Comparison of ENCODE assay signal across 8 mouse cellular contexts in the genomic region with DNA sequence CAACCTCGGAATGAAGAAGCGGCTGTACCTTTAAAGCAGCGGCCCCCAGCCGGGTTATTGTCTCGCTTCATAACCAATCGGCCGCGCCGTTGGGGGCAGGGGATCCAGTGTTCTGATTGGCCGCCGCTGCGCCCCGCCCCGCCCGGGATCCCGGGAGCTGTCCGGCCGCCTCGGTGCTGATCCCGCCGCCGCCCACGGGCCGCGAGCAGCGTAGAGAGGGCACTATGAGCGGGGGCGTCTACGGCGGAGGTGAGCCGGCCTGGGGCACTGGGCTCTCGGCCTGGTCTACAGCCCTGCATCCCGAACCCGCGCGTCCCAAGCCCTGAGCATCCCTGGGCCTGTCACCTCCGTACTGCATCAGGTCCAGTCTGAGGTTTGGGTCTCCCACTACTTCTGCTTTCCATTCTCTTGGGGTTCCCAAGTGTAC. TPM values are rescaled to one million over a fixed set of nuclear protein-coding genes. Genes with fewer than 3 reads are reported as not detected.
A peak's percentile ranks its signal among the peaks of the same experiment; 100 is the strongest.
DNase-seq lines count a peak whose midpoint lies in the region; ATAC-seq and TF ChIP-seq lines count a peak whose summit lies in the region.

A gene (plus strand): TSS at position 107 of the 427 bp plus-strand sequence.

- 2% methylated on average over 37 of the region's 37 CpGs for WGBS in heart, postnatal 0 days
- 1% methylated on average over 37 of the region's 37 CpGs for WGBS in liver, embryonic 16.5 days (ENCODE audit: insufficient replicate concordance)
- WGBS in neural tube, embryonic 12.5 days, result 2% methylated on average over 37 of the region's 37 CpGs

- H3K9me3 ChIP-seq in ES-Bruce4 (replicated peaks; ENCODE audit: control insufficient read depth, insufficient read depth, low read length, poor library complexity, severe bottlenecking), result no peaks in the 10 kb centered on the region
- H3K9me3 ChIP-seq in heart, postnatal 0 days (replicated peaks; ENCODE audit: control insufficient read depth, low read length), result no peaks in the 10 kb centered on the region
- H3K9me3 ChIP-seq in liver, embryonic 16.5 days (replicated peaks; ENCODE audit: control insufficient read depth, low read length), result no peaks in the 10 kb centered on the region
- no peaks in the 10 kb centered on the region for H3K9me3 ChIP-seq in neural tube, embryonic 12.5 days

- no peak within 1 kb of the TSS for H3K9ac ChIP-seq in ES-Bruce4 (ENCODE audit: low read depth, poor library complexity, severe bottlenecking)
- no peak within 1 kb of the TSS for H3K9ac ChIP-seq in heart, postnatal 0 days (replicated peaks; ENCODE audit: low read depth, low read length)
- H3K9ac ChIP-seq in liver, embryonic 16.5 days (ENCODE audit: low read depth, low read length), result no peak within 1 kb of the TSS
- H3K9ac ChIP-seq in neural tube, embryonic 12.5 days, result peak within 1 kb of the TSS; percentile 59

- peak; percentile 50 for ATAC-seq in erythroblast, adult 5-6 weeks (replicated peaks; ENCODE audit: low FRiP score, poor library complexity, severe bottlenecking)
- ATAC-seq in heart, postnatal 0 days (ENCODE audit: insufficient read depth, low read depth), result peak; percentile 67
- ATAC-seq in liver, embryonic 16.5 days (ENCODE audit: low read depth), result peak; percentile 66
- peak; percentile 93 for ATAC-seq in neural tube, embryonic 12.5 days (ENCODE audit: low FRiP score, low read depth)

- no peak for TF ChIP-seq CTCF in ES-Bruce4 (IDR thresholded peaks at IDR 0.05; ENCODE audit: low read depth, low read length)
- no peak for TF ChIP-seq CTCF in brain, embryonic 14.5 days (IDR thresholded peaks at IDR 0.05; ENCODE audit: borderline replicate concordance, extremely low read depth, insufficient read depth, insufficient read length)
- TF ChIP-seq CTCF in heart, postnatal 0 days (IDR thresholded peaks at IDR 0.05; ENCODE audit: low read depth), result no peak

- TF ChIP-seq EP300 in ES-Bruce4 (IDR thresholded peaks at IDR 0.05; ENCODE audit: insufficient read depth, low read depth, low read length), result no peak
- TF ChIP-seq EP300 in heart, postnatal 0 days (IDR thresholded peaks at IDR 0.05; ENCODE audit: low read depth), result no peak

- TF ChIP-seq POLR2A in ES-Bruce4 (IDR thresholded peaks at IDR 0.05; ENCODE audit: insufficient read depth, low read length), result no peak
- TF ChIP-seq POLR2A in brain, embryonic 14.5 days (IDR thresholded peaks at IDR 0.05; ENCODE audit: borderline replicate concordance, extremely low read depth, insufficient read depth, insufficient read length, poor library complexity, severe bottlenecking), result peak; percentile 64; the same call in 1 of the 2 replicates

- DNase-seq in brain, embryonic 14.5 days (ENCODE audit: low read depth), result peak; percentile 95
- no peak for DNase-seq in heart, postnatal 0 days (ENCODE audit: low spot score)
- peak; percentile 89 to 90 for DNase-seq in kidney, postnatal 4 days
- DNase-seq in thymus, postnatal 0 days (ENCODE audit: low spot score), result peak; percentile 63

- 0 out of 2 replicates have a peak within 1 kb of the TSS, but pooled peaks have one; percentile 14 for H3K4me2 ChIP-seq in heart, postnatal 0 days (ENCODE audit: low read depth, low read length)
- peak within 1 kb of the TSS; percentile 30 for H3K4me2 ChIP-seq in liver, embryonic 16.5 days (ENCODE audit: low read depth, low read length)
- peak within 1 kb of the TSS; percentile 60 for H3K4me2 ChIP-seq in neural tube, embryonic 12.5 days (replicated peaks)

- no peaks in the 10 kb centered on the region for H3K27me3 ChIP-seq in ES-Bruce4 (ENCODE audit: control insufficient read depth, insufficient read depth, low read length, poor library complexity, severe bottlenecking)
- peaks cover 25% of the 10 kb centered on the region for H3K27me3 ChIP-seq in heart, postnatal 0 days (ENCODE audit: control insufficient read depth, insufficient read depth, low read length)
- peaks cover 11% of the 10 kb centered on the region for H3K27me3 ChIP-seq in liver, embryonic 16.5 days (ENCODE audit: control insufficient read depth, insufficient read depth, low read depth, low read length)
- H3K27me3 ChIP-seq in neural tube, embryonic 12.5 days (replicated peaks), result 0 out of 2 replicates have a peak, but pooled peaks cover 4% of the 10 kb centered on the region

- no peak within 1 kb of the TSS for H3K27ac ChIP-seq in ES-Bruce4 (ENCODE audit: insufficient read depth, low read length)
- H3K27ac ChIP-seq in heart, postnatal 0 days (ENCODE audit: low read depth), result no peak within 1 kb of the TSS
- H3K27ac ChIP-seq in liver, embryonic 16.5 days (ENCODE audit: low read length), result no peak within 1 kb of the TSS
- H3K27ac ChIP-seq in neural tube, embryonic 12.5 days, result peak within 1 kb of the TSS; percentile 32; the same call in 1 of the 2 replicates

- H3K4me3 ChIP-seq in ES-Bruce4 (ENCODE audit: low read depth, low read length), result peak within 1 kb of the TSS; percentile 53
- 0 out of 2 replicates have a peak within 1 kb of the TSS, but pooled peaks have one; percentile 11 for H3K4me3 ChIP-seq in heart, postnatal 0 days (ENCODE audit: low read depth, low read length)
- H3K4me3 ChIP-seq in liver, embryonic 16.5 days (ENCODE audit: low read depth, low read length), result no peak within 1 kb of the TSS
- peak within 1 kb of the TSS; percentile 52 for H3K4me3 ChIP-seq in neural tube, embryonic 12.5 days

- no peaks in the 10 kb centered on the region for H3K4me1 ChIP-seq in ES-Bruce4 (ENCODE audit: control insufficient read depth, insufficient read depth, low read length)
- no peaks in the 10 kb centered on the region for H3K4me1 ChIP-seq in heart, postnatal 0 days (ENCODE audit: control insufficient read depth, insufficient read depth)
- H3K4me1 ChIP-seq in liver, embryonic 16.5 days (ENCODE audit: control insufficient read depth, low read depth, low read length), result peaks cover 2% of the 10 kb centered on the region; the same call in 1 of the 2 replicates
- peaks cover 6% of the 10 kb centered on the region; the same call in 1 of the 2 replicates for H3K4me1 ChIP-seq in neural tube, embryonic 12.5 days

- H3K36me3 ChIP-seq in ES-Bruce4 (ENCODE audit: control insufficient read depth, insufficient read depth, low read length, poor library complexity, severe bottlenecking), result no peaks in the 10 kb centered on the region
- H3K36me3 ChIP-seq in heart, postnatal 0 days (replicated peaks; ENCODE audit: control insufficient read depth, insufficient read depth, low read length), result no peaks in the 10 kb centered on the region
- H3K36me3 ChIP-seq in liver, embryonic 16.5 days (ENCODE audit: control insufficient read depth, insufficient read depth), result no peaks in the 10 kb centered on the region
- no peaks in the 10 kb centered on the region for H3K36me3 ChIP-seq in neural tube, embryonic 12.5 days

RNA-seq across cellular contexts. Expression of the gene that starts here (rescaled TPM):
- not detected in 2 replicates for polyA plus RNA-seq in ES-Bruce4 (2011; ENCODE audit: insufficient read depth, insufficient read length, low read depth, missing spikeins)
- polyA plus RNA-seq in brain, embryonic 14.5 days (2012; rRNA removed), result 298 and 316 TPM in 2 replicates
- not detected in 2 replicates for total RNA-seq in erythroblast, adult 5-6 weeks (2015; ENCODE audit: low replicate concordance)
- not detected in 2 replicates for total RNA-seq in erythroblast, adult 5-6 weeks (2017; ENCODE audit: low replicate concordance)
- not detected in 2 replicates for total RNA-seq in heart, postnatal 0 days (2014; rRNA removed; ENCODE audit: low replicate concordance)
- polyA plus RNA-seq in heart, postnatal 0 days (2015; fragmentation: Nextera tagmentation; extraction: Ambion mirVana), result not detected in 2 replicates
- 0.05 TPM in 1 of 2 replicates, not detected in the other for polyA plus RNA-seq in liver, embryonic 16.5 days (2015; fragmentation: Nextera tagmentation; extraction: Ambion mirVana)
- 109 and 118 TPM in 2 replicates for polyA plus RNA-seq in neural tube, embryonic 12.5 days (2016; fragmentation: Nextera tagmentation; extraction: Ambion mirVana)
- polyA plus RNA-seq in thymus, postnatal 0 days (2015; fragmentation: Nextera tagmentation; extraction: Ambion mirVana), result 0.14 TPM in 1 of 2 replicates, not detected in the other

Comparison
In these comparisons a context has a peak if more than half of its experiments do, and no peak if none do; other contexts are left out.
1. RNA of the gene that starts here (polyA plus RNA-seq): 298 to 316 TPM in brain, embryonic 14.5 days and 109 to 118 TPM in neural tube, embryonic 12.5 days; not detected in ES-Bruce4, 0.14 TPM in thymus, postnatal 0 days, not detected in heart, postnatal 0 days and 0.05 TPM in liver, embryonic 16.5 days; every median in the first group is over 10 times any median in the second.
2. Peak in ATAC-seq in erythroblast, adult 5-6 weeks; RNA of the gene not detected or under 1 TPM.
3. Peak in ATAC-seq, H3K4me3 ChIP-seq and H3K4me2 ChIP-seq in heart, postnatal 0 days; RNA of the gene not detected or under 1 TPM.
4. Peak in ATAC-seq and H3K4me2 ChIP-seq in liver, embryonic 16.5 days; RNA of the gene not detected or under 1 TPM.
5. Peak in DNase-seq in thymus, postnatal 0 days; RNA of the gene not detected or under 1 TPM.
6. Peak in every context shown above with its lines, with median percentiles within 50 percentile points of each other: ATAC-seq and H3K4me2 ChIP-seq.